Comparison of ENCODE assay signal across 19 mouse cellular contexts in the genomic region with DNA sequence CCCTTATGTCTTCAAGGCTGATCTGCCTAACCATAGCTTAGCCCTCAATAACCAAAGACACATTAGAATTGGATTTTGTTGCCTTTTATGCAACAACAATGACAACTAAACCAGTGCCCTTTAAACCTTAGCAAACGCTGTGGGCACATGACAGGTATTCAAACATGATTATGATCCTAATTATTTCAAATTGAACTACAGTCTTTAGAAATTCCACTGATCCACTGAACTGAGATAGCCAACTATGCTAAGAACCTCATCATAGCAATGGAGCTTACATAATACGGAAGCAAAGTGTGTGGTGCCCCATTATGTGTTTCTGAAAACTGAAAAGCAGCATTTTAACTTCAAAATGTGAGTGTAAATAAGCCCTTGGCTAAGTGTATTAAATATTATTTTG.
"Had no signal": no experiment of that assay in that cellular context is flagged by ENCODE, and none has a peak within 500 bp of the region (broad histone marks: within the 10 kb centered on the region; RNA-seq: fewer than 3 reads in every experiment).

No protein-coding gene starts in this region.

- H3K9me3 ChIP-seq: liver, embryonic 13.5 days; liver, embryonic 15.5 days; lung, embryonic 15.5 days; megakaryocyte, embryonic 14.5 days; midbrain, embryonic 12.5 days; neural tube, embryonic 12.5 days had no signal

- H3K4me3 ChIP-seq: liver, embryonic 13.5 days; liver, embryonic 15.5 days; lung, embryonic 15.5 days; megakaryocyte, embryonic 14.5 days; midbrain, embryonic 12.5 days; neural tube, embryonic 12.5 days had no signal

- ATAC-seq: liver, postnatal 0 days; lung, postnatal 0 days; midbrain, embryonic 16.5 days had no signal

- H3K27ac ChIP-seq: liver, embryonic 13.5 days; liver, embryonic 15.5 days; lung, embryonic 15.5 days; macrophage; midbrain, embryonic 12.5 days; neural tube, embryonic 12.5 days had no signal

- H3K36me3 ChIP-seq: liver, embryonic 13.5 days; liver, embryonic 15.5 days; lung, embryonic 15.5 days; midbrain, embryonic 12.5 days; neural tube, embryonic 12.5 days had no signal

- H3K4me2 ChIP-seq: liver, embryonic 13.5 days; liver, embryonic 15.5 days; lung, embryonic 15.5 days; midbrain, embryonic 12.5 days; neural tube, embryonic 12.5 days had no signal

- H3K9ac ChIP-seq: liver, embryonic 13.5 days; liver, embryonic 15.5 days; liver, postnatal 0 days; lung, embryonic 15.5 days; midbrain, embryonic 12.5 days; neural tube, embryonic 12.5 days had no signal

- H3K27me3 ChIP-seq: liver, embryonic 13.5 days; liver, embryonic 15.5 days; lung, embryonic 15.5 days; megakaryocyte, embryonic 14.5 days; midbrain, embryonic 12.5 days; neural tube, embryonic 12.5 days had no signal

- DNase-seq: liver, embryonic 13.5 days; liver, postnatal 0 days; lung, adult 2 months; lung, postnatal 14 days; lung, postnatal 36 days; midbrain, embryonic 14.5 days; right cerebral cortex, postnatal 14 days; spleen, adult 18-20 months; thymus, adult 18-20 months; thymus, postnatal 14 days; thymus, postnatal 36 days had no signal

- H3K4me1 ChIP-seq: liver, embryonic 13.5 days; liver, embryonic 15.5 days; lung, embryonic 15.5 days; megakaryocyte, embryonic 14.5 days; midbrain, embryonic 12.5 days; neural tube, embryonic 12.5 days had no signal
